Mouse (Mus musculus) cerebellum, postnatal 4 days (tissue): ENCODE measurements at regions not wholly inside any gene's neighbourhood (a gene's known extent, or its start where the extent isn't known, plus 50 kb on each side); places are given as distances from the start of the nearest gene placed in this dataset.

Source experiments
- DNase-seq, 2 experiments: peaks; one replicate each; pipeline ENCODE4 v3.0.0; 2022; ENCODE audit warnings: low spot score in 2 of 2, mixed read lengths in 1 of 2

DNA sequence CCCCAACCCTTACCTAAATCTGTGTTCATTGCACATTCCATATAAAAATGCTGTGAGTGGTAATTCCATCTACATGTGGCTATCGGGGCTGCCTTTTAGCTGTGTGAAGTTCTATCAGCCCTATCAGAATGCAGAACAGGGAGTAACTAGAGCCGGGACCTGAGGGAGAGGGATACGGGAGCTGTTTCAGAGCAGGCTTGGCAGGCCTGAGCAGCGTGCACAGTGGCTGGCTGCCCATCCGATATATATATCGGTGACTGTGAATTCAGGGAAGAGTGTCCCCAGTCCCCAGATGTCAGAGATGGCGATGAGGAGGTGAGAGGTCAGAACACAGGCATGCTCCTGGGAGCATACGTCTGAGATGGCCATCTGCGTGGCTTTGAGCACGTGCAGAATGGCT lies 79.0 kb downstream of the Arl4c start:
- DNase-seq, result no peak

DNA sequence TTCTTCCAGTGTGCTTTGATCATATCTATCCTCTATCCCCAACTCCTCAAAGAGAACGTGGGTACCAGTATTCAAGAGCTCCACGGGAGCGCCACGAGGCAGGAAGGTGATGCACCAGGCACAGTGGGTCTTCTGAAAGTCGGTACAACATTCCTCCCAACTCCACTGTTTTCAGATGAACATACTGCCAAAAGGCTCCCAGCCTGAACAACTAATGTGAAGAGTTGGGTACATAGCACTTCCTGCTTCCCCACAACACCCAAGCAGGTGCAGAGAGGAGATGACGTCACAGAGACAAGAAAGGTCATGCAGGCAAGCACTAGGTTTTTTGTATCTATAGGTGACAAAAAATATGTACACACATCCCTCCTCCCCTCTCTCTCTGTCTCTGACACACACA lies 79.7 kb downstream of the Arl4c start:
- no peak for DNase-seq

DNA sequence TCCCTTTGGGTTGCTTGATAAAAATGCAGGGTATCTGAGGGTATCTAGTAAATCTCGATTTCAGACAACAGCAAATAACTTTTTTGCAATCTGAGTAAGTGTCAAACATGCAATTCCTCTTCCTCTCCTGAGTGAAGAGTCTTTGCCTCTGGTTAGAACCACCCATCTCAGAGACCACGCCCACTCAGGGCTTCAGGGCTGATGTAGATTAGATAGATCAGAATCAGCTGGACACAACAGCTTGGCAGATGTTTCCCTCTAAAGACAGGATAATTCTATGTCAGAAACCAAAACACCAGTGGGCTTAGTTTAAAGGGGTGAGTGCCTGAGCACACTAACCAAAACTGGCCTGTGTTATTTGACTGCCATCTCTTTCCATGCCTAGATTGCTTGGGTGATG lies 80.8 kb downstream of the Arl4c start:
- no peak for DNase-seq

DNA sequence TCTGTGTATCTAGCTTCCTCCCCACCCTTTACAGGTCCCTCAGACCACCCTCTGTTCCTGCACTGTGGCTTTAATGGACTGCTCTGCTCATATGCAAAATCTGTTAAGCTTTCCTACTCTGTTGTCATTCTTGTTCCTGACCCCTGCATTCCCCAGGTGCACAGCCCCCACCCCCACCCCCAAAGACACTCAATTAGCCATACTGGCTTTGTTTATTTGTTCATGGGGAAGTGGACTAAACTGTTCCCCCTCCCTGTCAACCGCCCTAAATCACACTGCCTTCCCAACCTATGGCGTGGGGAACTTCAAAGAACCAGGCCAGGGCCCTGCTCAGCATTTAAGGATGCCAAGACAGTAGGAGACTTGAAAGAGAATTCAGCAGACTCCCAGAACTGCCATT lies 89.0 kb downstream of the Arl4c start:
- no peak for DNase-seq

DNA sequence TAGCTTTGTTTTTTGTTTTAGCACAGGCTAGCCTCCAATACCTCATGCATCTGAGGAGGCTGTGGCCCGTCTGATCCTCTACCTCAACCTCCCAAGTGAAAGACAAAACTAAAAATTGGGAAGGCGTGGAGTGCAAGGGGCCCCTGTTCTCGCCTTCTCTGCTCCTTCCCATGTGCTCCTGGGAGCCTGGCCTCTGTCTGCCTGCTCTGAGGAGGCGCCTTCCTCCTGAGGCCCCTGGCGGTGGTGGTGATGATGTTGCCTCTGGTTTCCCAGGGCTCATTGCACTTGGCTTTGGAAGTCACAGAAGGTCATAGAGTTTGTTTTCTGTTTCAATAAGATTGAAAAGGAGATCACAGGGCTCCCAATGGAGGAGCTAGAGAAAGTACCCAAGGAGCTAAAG lies 90.8 kb downstream of the Arl4c start:
- DNase-seq, result no peak

DNA sequence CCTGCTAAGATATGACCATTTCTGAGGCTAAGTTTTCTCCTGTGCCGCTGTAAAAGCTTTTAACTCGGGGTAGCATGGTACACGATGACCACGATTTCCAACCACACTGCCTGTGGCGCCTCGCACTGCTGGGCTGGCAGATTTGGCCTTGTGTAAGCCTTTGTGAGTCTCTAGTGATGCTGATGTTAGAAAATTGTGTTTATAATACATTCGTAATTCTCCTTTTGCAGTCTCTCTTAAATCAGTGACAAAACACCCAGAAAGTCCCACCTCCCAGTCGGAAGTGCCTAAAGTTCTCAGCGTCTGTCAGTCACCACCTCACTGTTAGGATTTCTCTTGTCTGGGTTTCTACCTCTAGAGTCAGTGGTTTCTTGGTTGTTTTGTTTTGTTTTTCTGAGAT lies 91.2 kb downstream of the Arl4c start:
- DNase-seq, result no peak

DNA sequence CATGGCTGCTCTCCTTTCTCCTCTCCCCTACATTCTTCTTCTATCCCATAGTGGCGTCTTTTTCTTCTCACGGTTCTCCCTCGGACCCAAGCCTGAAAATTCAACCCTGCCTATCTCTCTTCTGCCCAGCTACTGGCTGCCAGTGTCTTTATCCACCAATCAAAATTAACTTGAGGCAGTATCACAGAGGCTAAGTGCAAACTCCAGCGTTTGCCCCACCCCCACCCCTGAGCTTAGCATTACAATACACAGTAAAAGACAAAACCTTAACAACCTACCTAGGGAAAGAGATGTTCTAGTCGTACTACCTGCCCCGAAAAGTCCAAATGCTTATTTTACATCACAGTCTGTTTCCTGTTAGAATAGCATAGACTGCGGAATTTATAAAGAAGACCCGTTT lies 93.2 kb downstream of the Arl4c start:
- DNase-seq, result no peak

DNA sequence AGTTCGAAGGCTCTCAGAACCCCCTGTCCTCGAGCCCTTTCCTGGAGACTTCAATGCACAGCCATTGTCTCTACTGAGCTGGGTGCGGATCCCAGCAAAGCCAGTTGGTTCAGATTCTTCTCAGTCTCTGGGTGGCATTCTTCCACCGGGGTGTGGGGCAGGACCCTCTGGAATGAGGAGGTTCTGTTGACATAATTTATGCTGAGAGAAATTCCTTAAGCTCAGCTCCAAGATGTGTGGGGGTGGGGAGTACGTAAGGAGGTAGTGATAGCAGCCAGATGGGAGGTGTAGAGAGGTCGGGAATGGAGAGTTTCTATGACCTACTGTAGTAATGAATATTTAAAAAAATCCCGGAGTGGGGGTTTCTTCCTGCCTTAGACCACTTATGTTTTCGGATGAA lies 93.8 kb downstream of the Arl4c start:
- no peak for DNase-seq

DNA sequence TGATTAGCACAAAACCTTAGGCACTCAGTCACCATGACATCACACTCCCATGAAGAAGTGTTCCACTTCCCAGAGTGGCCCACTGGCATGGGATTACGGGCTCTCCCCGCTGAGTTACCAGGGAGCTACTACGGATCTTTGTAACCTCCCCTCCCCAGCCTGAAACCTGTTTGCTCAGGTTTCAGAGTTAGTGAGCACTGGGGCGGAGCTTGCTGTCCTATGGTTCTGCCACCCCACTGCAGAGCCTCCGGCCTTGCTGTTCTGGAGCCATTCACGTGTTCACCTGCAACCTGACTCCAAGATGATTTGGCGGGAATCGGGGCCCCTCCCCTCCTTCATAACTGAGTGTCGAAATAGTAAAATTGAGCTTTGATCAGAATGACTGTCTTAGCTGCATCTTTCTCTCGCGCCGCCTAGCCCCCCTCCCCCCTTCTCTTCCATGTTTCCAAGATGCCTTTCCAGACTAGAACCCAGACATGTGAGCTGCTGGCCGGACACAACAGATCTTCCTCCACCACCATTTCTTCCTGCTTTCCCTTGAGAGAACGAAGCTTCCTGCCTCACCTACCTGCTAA lies 95.8 kb upstream of the Glrp1 start:
- no peak for DNase-seq

DNA sequence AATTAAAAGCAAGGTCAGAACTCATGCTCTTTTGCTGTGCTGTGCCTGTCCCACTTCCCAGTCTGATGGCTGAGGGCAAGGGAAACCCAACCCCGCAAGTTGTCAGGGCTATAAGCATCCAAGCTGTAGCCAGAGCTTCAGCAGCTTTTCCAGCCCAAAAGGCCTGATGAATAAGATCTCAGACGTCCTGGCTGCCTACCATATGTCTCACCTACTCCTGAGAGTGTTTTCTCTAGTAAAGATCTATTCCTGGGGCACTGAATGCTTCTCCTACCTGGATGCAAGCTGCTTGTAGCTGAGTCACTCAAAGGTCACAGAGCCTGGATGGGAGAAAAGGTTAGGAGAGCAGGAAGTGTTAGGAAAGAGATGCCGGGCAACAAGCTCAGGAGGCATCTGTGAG lies 92.4 kb upstream of the Glrp1 start:
- DNase-seq, result no peak

DNA sequence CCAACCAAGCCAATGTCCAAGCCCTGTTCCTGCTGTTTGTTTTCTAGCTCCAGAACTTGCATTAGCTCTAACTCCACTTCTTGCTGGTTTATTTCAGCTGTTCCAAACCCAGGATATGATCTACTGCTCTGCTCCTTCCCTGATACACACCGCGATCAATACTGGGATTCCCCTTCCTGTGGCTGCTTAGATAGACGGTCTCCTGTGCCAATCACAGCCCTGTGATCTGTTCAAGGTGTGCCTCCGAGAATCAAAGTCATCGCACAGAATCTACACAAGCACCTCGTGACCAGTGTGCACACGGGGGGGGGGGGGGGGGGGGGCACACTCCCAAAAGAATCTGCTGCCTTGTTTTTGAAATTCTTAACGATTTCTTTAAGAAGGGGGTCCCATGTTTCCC lies 91.9 kb upstream of the Glrp1 start:
- DNase-seq, result no peak

DNA sequence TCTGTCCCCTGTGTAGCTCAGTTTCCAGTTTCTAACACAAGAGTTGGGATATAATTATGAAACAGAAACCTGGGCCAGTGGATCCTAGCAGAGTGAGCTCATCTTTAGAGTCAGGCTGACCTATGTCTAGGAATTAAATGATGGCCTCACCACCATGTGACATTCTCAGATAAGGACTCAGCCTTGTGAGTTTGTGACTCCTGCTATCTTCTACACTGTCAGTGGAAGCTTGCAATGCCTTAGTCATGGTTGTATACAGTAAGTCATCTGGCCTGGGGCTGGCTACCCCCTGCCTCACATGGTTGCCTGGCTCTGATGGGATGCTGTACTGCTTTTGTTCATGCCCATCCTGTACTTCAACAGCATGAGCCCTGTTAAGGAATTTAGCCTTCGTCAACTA lies 90.3 kb upstream of the Glrp1 start:
- DNase-seq, result no peak

DNA sequence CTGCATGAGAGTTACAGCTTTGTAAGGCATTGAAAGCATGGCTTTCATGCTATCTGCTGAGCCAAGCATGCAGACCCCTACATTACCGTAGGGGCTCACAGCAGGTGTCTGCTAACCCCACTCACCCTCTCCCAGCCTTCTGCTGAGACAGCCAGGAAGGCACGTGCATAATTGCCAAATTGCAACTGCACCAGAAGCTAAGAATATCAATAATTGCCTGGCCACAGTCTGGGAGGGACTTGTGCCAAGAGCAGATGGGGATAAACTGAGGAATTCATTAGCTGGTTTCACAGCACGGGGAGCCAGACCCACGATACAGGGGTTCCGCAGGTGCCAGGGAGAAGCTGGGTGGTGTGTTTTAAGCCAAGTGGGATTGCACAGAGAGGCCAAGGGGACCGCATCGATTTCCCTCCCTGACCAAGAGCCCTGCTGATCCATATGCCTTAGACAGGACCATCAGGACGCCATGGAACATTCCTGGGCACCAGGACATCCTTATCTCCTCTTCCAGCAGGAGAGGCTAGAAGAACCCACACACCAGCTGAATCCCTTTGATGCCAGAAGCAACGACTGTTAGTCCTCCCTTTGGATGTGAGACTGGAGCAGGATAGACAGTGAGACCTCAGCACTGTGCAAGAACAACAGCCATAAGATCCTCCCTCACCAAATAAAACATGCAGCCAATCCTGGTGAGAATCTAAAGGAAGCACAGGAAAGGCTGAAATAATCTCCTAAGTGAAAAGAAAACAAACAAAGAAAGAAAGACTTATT lies 84.8 kb upstream of the Glrp1 start:
- peak in 1 of 2 experiments; percentile 11 for DNase-seq

DNA sequence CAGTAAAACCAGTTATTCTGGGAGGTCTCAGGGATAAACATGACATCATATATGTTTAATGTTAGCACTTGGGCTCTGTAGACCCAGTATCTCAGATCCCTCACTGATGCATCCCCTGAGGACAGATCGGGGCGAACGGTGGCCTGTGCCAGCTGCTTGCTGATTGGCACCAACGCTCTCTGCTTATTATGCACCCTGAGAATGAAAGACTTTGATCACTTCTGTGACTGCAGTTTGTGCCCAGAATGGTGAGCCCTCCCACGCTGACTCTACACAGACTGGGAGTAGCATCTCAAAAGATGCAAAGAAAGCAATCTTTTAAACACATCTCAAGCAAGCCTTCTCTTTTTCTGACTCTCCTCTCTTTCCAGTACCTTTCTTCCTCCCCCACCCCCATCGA lies 82.2 kb upstream of the Glrp1 start:
- no peak for DNase-seq

DNA sequence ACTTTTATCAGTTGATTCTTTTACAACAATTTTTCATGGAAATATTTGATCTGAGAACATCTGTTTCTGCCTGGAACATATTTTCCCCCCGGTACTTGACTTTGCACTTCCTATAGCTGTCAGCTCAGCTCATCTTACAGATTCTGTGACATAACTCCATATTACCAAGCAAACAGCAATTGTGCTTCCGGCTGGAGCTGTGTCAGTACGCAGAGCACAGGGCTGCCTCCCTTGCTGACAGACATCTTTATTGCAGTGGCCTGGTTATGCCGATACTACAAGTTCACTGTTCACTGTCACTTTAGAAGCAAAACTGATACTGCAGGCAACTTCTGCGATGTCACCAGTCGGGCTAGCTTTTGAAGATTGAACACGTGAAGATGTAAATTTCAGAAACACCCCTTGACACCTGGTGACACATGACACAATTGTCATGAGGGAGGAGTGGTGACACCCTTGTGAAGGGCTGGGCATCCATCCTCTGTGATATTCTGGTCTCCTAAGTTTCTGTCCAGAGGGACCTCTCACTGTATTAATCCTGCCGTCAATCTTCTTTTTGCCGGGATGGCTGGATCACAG lies 81.0 kb upstream of the Glrp1 start:
- DNase-seq, result no peak

DNA sequence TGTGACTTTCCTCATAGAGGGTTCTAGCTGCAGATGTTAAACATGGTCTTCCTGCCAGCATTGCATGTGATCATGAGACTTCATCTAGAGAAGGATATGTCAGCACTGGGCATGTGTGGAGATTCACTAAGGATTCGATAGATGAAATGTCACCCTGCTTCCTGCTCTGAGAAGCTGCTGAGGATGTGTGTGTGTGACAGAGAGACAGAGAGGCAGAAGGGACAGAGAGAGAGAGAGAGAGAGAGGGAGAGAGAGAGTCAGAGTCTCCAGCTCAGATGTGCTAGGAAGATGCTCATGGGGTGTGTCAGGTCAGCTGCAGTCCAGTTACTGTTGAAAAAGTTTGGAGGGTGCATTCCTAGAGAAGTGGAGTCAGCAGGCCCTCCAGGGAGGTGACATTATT lies 78.9 kb upstream of the Glrp1 start:
- no peak for DNase-seq

DNA sequence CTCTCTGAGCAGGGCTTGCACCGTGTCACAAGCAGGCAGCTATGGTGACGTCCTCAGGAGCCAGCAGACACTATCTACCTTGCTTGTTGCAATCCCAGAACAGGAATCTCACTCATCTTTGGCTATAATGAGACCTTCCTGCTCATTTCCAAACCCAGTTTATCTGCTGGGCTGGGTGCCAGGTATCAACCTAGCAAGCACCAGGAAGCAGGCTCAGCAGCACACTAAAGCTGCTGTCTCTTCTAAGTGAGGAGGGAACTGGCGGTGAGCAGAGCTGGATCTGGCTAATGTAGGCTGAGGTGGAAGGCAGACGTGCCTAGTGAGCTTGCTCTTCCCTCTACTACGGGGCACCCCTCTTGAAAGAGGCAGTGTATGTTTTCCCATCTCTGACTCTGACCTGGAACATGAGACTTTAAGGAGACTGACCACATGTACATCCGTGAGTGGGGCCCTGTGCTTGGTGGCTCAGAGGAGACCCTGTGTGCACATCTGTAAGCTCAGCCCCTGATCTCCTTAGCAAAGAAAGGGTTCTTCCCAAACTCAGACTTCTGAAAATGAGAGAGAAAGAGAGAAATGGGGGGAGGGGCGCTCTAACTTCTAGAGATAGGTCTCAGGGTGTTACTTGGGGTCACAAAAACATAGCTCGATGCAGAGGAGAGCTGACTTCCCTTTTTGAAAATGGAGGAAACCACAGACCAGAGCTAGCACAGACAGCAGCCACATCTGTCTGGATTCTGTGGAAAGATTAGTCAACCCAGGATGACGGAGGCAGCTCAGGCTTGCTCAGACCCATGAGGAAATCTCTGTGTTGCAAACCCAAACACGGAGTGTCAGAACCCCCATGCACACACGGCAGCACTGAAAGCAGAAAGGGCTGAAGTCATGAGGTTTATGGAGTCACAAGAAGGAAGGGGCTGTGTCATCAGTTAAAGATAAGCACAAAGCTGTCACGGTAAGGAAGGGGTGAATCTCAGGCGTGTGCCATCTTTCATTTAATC lies 77.3 kb upstream of the Glrp1 start:
- no peak for DNase-seq

DNA sequence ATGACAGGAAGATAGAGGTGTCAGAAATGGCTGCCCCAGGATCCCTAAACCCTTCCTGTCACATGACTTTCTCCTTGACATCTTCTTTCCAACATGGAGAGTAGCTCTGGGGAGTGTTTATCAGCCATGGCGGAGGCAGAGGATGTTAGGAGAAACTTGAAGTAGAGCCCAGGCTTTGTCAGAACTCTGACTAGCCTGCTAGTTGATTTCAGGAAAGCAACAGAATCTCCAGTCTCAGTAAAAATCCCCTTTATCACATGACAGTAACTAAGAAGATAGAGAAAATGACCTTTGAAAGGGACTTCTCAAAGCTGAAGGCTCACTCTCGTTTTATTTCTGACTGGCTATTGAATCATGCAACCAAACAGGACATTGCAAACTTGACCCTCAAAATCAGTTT lies 76.3 kb upstream of the Glrp1 start:
- no peak for DNase-seq

DNA sequence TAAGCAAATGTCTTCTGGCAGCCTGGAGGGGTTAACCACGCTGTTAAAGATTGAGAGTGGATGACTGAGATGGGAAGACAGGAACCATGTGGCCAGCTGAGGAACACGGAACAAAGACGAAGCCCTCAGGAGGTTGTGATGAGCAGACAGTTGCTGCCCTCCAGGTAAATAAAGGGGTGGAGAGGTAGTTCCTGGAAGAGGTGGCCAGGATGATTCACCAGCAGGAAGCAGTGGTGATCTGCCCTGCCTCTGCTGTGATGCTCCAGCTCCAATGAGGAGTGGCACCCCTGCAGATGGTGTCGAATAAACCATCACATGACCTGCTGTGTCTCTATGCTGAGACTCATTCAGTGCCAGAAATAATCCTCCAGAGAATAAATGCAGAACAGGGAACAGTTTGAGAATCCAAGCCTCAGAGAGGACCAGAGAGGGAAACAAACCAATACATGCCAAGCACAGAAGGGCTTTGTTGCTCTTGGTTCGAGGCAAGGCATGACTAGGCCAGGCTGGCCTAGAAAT lies 74.7 kb upstream of the Glrp1 start:
- no peak for DNase-seq

DNA sequence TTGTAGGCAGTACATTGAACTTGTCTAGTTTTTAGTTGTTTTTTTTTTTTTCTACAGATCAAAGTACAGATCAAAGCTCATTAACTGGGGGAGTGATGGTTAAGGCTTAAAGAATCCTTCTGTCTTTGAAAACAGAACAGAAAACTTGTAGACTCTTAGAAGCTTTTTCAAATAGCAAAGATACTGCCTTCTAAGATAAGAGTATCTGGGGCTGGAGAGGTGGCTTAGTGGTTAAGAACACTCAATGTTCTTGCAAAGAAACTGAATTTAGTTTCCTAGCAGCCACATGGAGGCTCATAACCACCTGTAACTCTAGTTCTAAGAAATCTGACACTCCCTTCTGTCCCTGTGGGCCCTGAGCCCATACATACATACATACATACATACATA lies 68.4 kb upstream of the Glrp1 start:
- DNase-seq, result no peak

DNA sequence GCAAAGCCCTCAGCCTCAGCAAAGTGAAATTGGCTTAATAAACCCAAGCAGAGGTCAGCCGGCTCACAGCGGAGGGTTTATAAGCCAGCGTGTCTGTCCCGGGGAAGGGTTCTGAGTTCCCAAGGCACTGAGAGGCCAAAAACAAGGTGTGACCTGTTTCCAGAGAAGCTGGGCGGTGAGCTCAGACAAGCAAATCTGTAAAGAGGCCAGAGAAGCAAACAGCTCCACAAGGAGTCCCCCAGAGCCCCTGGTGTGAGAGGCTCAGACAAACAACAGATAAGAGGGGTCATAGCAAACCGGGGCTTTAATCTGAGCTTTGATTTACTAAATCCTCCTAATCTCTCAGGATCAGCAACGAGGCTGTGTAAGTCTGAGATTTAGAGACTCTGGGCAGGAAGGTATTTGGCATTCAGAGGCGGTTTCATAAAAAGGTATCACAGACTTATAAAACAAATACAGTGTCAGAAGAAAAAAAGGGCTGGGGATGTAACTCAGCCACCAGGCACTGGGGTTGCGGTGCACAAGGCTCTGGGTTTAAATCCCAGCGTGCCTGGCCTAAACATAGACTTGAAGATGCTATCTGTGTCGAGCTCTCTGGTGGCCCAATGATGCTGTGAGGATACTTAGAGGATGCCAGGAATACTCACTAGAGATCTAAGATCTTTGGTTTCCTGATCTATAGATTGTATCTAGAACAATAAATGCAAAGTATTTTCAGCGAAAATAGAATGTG lies 67.8 kb upstream of the Glrp1 start:
- no peak for DNase-seq
